Mouse (Mus musculus): ENCODE measurements around the gene Il5.
A peak's percentile ranks its signal among the peaks of the same experiment; 100 is the strongest.

DNA sequence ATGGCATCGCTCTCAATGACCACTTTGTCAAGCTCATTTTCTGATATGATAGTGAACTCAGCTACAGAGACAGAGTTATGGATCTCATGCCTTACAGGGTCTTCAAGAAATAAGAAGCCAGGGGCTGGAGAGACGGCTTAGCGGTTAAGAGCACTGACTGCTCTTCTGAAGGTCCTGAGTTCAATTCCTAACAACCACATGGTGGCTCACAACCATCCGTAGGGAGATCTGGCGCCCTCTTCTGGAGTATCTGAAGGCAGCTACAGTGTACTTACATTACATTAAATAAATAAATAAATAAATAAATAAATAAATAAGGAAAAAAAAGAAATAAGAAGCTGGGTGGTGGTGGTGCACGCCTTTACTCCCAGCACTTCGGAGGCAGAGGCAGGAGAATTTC, 13.2 kb downstream of the Il5 start:
- TF ChIP-seq CTCF (IDR thresholded peaks at IDR 0.05; ENCODE audit: low read depth): peak; percentile 41
- TF ChIP-seq EP300 (IDR thresholded peaks at IDR 0.05; ENCODE audit: low read depth): no peak

All from liver, postnatal 0 days (tissue).